Mouse (Mus musculus) spleen, postnatal 10 days (tissue): Measurements from ENCODE around the gene Ufm1.

Source experiments
- DNase-seq, 2 experiments: peaks; one replicate each; pipeline ENCODE4 v3.0.0; 2021 to 2022; ENCODE audit warnings: low spot score in 2 of 2

Ufm1 gene

GRCm38 (mm10) chr3:53863383-53864220 lies at the start of gene Ufm1:
Gene Ufm1, minus strand, starts transcription at chr3:53863830.
- peak; percentile 72 to 91 for DNase-seq

- DNase-seq = no peak
Observed at GRCm38 (mm10) chr3:53890619-53891540, 27.2 kb upstream of the Ufm1 start.

GRCm38 (mm10) chr3:53871596-53871995 lies 8.0 kb upstream of the Ufm1 start:
- no peak for DNase-seq

GRCm38 (mm10) chr3:53870482-53870881 lies 6.9 kb upstream of the Ufm1 start:
- DNase-seq = no peak

GRCm38 (mm10) chr3:53869263-53869662 lies 5.6 kb upstream of the Ufm1 start:
- no peak for DNase-seq

GRCm38 (mm10) chr3:53868212-53868611 lies 4.6 kb upstream of the Ufm1 start:
- DNase-seq = no peak

GRCm38 (mm10) chr3:53854831-53855230 lies 8.8 kb downstream of the Ufm1 start:
- no peak for DNase-seq

GRCm38 (mm10) chr3:53854261-53854660 lies 9.4 kb downstream of the Ufm1 start:
- DNase-seq = no peak

- DNase-seq = no peak
Observed at GRCm38 (mm10) chr3:53848262-53848661, 15.4 kb downstream of the Ufm1 start.

GRCm38 (mm10) chr3:53847726-53848125 lies 15.9 kb downstream of the Ufm1 start:
- no peak for DNase-seq

- no peak for DNase-seq
Observed at GRCm38 (mm10) chr3:53846206-53846928, 17.3 kb downstream of the Ufm1 start.

- no peak for DNase-seq
Observed at GRCm38 (mm10) chr3:53844786-53845185, 18.8 kb downstream of the Ufm1 start, which contains the start of gene Gm10985. Gene Gm10985, plus strand, starts transcription at chr3:53845086.

GRCm38 (mm10) chr3:53834238-53834637 lies 29.4 kb downstream of the Ufm1 start:
- no peak for DNase-seq

GRCm38 (mm10) chr3:53813421-53813977 lies 50.1 kb downstream of the Ufm1 start:
- DNase-seq = no peak
